Mouse (Mus musculus) ES-Bruce4 (cell line): ENCODE results near the gene Rwdd4a.

ENCODE experiments used
- CTCF ChIP-seq: IDR thresholded peaks from one replicate; pipeline ENCODE4 v1.8.1; 2011; ENCODE audit warnings: low read depth, low read length
- EP300 ChIP-seq: IDR thresholded peaks from 2 replicates; pipeline ENCODE4 v1.6.1; 2011; ENCODE audit warnings: low read depth, low read length; ENCODE audit not compliant: insufficient read depth
- POLR2A ChIP-seq: IDR thresholded peaks from one replicate; pipeline ENCODE4 v1.8.1; 2011; ENCODE audit warnings: low read length; ENCODE audit not compliant: insufficient read depth

DNA sequence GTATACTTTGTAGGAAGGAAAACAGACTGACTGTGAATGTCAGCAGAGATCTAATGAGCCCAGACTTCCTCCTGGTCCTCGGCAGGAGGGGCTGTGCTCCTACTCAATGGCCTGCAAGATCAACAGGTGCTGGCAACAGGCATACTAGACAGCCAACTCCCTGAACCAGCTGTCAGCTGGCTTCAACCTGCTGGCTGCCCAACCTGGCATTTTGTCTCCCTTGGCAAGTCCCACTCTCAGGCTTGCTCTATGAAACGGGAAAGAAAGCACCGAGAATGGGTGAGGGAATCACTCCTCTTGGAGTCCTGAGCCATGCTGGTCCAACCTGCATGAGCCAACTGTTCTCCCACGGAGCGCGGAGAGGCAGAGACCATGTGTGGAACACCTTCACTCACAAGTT, 36.7 kb downstream of the Rwdd4a start:
- TF ChIP-seq CTCF (no peak), EP300 (no peak), POLR2A (no peak)
